Mouse (Mus musculus) cerebellum, adult 8-10 months (tissue): ENCODE measurements around the gene Celsr1.
"Not testable (repeated sequence)": the region's sequence is repeated elsewhere in the genome, so short reads cannot be mapped to it uniquely, and the experiment has no call there.

ENCODE experiments used
- DNase-seq: peaks from one replicate; pipeline ENCODE4 v3.0.0; 2022

Celsr1 gene

DNA sequence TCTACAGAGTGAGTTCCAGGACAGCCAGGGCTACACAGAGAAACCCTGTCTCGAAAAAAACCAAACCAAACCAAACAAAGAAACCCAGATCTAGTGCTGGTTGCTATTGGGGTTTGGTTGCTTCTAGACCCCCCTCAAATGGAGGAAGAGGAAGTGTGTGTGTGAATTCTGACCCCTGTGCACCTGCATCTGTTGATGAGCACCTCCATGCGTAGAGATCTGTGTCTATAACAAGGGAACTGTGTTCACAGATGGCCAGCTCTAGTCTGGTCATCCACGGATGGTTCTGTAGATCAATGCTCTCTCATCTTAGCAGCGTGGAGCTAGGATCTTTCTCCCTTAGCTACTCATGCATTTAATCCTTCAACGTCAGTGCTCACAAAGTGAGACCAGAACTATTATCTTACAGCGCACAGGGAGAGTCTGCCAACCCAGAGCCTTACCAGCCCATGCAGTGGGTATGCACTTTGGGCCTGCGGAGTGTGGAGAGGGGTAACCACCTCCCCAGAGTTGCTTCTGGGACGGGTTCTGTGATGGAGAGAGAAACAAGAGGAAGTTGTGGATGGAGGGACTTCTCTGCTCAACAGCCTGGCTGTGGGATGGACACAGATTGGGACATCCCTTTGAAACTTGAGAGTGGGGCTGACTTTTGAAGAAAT is 30.7 kb upstream of the Celsr1 start:
- no peak for DNase-seq

DNA sequence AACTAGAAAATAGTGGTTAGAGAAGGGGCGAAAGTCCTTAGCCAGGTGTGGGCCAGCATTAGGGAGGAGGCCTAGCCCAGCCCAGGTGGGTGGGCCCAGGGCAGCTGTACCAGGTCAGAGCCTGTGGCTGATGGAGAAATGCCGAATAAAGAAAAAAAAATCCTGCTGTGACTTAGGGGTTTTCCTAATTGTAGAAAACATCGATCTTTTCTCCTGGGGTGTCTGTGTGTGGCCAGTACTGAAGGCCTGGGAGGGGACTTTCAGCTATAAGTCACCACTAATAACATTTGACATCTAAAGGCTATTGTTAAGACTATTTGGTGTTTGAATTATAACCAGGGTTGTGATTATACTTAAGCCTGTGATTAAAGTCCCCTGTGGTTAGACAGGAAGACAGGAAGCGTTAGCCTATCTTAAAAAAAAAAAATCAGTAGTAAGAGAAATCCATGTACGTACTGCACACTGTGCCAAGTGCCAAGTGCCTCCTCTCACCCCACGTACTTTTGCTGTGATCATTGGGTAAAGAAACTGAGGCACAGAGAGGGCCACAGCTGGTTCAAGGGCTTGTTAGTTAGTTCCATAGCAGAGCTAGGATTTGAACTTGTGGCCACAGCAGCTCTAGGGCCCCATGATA is 28.4 kb upstream of the Celsr1 start:
- no peak for DNase-seq

DNA sequence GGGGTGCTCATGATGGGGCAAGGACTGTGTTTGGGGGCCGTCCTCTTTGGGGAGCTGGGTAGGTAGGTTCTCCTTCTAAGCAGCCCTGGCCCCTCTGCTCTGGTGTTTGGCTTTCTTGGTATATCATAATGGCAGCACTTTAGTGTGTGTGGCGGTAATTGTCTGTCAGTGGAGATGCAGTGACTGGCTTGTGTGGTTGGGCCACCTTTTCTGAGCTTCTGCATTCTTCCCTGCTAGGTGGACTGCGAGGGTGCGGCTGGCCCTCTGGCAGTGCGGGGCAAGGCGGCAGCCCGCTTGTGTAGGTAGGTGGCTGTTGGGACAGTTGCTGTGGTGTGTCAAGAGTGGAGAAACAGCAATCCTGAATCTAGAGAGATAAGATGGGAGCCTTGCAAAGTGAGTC is 27.6 kb upstream of the Celsr1 start:
- DNase-seq = no peak

DNA sequence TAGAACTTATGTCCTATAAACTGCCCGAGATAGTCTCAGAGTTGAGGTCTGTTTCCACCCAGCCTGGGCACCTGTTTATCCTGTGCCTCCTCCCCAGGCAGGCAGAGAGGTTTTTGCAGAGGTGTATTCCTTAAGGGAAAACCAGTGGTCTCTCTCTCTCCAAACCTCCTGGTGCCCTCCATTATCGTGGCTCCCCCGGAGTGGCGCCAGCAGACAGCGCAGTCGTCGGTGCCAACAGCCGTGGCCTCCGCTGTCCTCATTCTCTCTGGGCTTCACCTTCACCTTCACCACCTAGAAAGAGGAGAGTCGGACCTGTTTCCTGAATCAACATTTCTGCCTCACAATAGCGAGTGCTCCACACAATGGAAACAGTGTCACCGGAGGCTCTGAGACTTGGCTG is 27.0 kb upstream of the Celsr1 start:
- DNase-seq = no peak

DNA sequence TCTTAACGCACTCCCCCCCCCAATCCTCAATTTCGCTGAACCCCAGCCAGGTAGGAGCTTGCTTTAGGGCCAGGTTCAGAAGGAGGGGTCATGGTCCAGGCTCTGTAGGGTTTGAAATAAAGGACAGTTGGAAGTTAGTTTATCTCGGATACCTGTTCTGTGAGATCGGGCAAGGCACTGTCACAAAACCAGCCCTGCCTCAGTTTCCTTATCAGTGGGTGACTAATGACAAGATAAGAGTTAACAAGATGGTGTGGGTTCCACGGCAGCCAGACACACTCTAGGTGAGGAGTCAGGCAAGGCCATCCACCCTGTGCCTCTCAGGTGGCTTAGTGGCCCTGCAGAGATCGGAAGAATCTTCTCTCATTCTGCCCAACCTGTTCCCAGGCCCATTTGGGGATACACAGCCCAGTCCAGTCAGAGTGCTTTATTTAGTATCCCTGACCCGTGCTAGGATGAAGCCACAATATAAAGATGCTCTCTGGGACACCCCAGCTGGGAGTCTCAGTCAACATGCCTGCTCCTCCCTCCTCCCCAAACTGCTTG is 26.3 kb upstream of the Celsr1 start:
- no peak for DNase-seq

DNA sequence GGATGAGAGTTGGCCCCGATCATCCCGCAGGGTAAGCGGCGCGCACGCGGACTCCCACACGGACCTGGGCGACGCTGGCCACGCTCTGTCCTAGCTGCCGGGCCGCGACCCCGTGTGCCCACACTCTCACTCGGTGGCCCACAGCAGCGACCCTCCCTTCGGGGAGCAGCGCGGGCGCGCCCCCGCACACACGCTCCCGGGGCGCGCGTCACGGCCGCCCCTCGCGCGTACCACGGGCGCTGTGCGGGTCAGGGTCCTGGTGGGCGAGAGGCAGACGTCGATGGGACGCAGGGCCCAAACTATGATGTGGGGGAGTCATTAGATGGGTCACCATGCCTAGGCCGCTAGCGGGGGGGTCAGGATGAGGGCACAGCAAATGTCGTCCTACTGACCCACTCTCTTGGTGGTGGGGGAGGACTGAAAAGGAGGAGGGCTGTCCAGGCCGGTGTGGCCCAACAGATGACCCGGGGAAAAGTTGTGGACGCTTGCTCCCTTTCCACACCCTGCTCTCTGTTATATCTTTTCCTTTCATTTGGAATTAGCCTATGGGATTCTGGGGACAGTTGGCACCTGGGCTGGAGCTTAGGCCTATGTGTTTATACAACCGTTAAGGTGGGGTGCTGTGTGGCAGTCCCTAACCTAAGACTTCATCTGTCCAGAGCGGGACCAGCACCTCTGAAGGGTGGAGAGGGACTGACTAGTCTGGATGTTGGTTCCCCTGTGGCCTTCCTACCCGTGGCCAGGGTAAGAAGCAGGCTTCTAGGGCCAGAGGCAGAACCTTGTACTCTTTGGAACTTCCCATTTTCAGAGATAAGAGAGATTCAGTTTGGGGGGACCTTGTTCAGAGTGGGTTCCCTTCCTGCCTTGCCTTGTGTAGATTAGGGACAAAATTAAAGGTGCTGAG is 25.6 kb upstream of the Celsr1 start:
- DNase-seq = peak; percentile 59

DNA sequence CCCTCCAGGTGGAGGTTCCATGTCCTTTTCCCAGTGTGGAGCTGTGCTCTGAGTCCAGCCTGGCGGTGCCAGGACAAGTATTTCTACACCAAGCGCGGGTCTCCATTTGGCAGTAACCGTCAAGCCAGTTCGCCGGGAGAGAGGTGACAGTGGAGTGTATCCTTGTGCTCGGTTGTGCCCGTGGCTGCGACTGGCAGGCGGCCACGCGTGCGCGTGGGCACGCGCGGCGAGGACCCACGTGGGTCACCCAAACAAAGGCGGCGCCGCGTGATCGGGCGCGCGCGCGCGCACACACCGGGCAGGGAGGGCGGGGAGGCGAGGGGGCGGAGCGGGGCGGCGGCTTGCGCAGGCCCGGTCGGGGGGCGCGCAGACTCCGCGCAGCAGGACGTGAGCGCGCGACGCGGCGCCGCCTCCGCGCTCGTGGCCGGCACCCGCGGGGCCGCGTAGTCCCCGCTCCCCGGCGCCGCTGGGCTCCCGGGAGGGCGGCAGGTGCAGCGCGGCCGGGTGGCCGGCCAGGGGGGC is 24.9 kb upstream of the Celsr1 start:
- DNase-seq = peak; percentile 87

DNA sequence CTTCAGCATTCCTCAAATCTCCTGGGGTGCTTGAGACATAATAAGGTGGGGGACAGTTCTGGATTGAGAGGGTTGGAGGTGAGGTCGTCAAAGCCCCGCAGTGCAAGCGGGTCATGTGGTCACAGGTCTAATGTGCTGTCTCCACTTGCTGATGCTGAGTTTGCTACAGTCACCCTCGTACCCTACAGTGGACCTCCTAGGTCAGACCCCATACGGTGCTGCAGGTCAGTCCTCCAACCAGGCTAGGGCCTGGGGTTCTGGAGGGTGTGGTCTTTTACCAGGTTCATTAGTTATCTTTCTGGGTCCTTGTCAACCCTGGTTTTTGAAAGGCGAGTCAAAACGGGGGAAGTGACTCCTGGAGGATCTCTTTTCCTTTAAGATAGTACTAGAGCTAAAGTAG is 24.3 kb upstream of the Celsr1 start:
- DNase-seq = peak; percentile 52

DNA sequence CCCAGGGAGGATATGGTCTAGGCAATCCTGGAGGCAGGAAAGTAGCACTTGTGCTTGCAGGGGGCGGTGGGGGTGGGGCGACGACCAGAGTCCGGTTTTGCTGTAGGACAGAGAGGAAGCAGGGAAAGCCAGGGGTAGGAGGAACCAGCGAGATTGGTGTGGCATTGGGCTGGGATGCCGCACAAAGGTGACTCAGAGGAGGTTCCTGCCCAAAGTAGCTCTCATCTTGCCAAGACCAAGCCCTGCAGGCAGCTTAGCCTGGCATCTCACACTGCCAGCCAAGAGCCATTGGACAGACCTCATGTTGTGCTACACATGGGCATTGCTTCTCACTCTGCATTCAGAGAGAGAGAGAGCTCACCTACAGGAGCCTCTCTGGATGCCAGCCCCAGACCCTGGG is 23.8 kb upstream of the Celsr1 start, which contains the start of gene Gramd4:
Gene Gramd4, plus strand, starts transcription at position 283 of the 400 bp plus-strand sequence.
- peak; percentile 78 for DNase-seq

DNA sequence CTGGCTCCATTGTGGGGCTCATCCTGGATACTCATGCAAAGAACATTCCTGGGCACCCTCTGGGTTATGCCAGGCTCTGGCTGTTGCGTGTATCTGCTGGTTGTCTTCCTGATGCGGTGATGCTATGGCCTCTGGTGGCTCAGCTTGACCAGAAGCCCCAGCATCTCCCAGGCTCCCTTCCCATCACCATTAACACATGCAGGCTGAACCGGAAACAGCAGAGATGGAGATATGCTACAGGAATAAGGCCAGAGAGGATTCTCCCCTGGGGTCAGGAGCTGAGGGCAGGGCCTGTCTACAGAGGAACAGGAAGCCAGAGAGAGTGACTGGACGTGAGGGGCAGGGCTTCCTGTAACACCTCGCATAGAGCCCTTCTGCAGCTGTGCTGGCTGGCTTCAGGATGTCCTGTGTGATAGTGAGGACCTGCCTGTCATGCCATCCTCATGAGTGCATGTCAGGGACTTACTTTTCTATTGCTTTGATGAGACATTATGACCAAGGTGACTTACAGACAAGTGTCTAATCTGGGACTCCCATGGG is 22.7 kb upstream of the Celsr1 start:
- DNase-seq = no peak

DNA sequence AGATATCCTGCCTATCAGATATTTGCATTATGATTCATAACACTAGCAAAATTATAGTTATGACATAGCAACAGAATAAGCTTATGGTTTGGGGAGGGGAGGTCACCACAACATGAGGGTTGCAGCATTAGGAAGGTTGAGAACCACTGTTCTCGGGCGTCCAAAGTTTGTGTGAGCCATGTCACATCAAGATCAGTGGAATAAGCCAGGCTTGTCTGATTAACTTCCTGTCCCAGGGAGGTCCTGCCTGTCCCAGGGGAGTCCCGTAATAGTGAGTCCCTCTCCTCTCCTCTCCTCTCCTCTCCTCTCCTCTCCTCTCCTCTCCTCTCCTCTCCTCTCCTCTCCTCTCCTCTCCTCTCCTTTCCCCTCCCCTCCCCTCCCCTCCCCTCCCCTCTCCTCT is 21.3 kb upstream of the Celsr1 start:
- not testable (repeated sequence) for DNase-seq

DNA sequence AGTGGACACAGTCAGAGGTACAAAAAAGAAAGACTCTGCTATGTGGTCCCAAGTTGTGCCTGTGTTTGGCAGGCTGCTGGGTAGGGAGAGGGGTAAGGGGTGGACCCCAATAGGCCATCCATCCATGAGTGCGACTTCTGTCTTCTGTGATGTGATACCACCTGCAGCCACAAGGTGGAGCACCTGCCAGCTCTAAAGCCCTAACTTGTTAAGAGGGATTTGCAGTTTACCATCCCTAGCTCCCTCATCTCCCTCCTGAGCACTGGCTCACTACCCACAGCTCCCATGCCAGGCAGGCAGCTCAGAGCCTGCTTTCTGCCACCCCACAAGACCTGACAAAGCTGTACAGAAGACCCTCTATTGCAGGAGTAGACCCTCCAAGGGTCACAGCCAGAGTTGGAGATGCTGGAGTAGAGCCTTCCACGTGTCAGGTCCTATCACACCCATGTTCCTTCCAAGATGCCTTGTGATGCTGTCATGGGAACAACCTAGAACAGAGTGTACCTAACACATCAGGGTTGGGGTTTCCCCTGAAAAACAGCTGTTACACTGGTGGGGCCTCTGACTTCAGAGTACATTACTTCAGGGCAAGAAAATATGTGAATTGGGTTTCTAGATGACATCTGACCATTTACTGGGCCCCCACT is 20.4 kb upstream of the Celsr1 start:
- peak; percentile 88 for DNase-seq

DNA sequence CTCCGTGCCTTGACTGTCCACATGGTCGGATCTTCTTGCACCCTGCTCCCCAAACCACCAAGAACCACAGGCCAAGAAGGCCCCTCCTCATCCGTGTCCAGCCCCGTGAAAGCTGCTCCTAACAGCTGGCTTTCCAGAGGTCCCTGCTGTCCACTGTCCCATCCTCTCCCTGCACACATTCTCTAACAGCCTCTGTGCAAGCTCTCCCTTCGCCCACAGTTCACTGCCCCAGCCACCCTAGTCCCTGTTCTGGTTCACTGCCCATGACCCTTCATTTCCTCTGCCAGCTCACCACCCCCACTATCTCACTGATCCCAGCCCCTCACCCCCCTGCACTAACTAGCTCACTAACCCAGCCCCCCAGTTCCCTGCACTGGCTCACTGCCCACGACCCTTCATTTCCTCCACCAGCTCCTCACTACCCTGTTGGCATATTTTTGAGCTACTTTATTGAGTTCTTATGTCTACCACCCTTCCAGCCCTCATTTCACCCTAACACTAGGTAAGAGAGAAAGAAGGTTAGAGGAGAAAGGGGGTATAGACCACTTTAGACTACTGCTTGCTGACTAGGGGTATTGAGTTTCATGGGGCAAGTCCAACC is 18.4 kb upstream of the Celsr1 start:
- no peak for DNase-seq

DNA sequence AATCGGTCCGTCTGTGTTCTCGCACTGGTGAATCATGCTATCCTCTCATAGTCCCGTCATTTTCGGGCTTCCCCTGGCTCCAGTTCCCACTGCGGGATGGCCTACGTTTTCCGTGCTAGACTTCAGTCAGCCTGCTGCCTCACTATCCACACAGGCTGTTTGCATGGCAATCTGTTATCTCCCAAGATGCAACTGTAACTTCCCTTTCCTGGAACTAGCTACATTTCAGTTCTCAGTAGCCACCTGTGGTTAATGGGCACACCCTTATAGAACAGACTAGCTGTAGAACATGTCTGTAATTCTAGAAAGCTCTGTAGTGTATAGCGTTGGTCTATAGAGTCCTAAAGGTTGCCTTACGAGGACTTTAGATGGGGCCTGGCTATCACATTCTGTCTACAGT is 17.6 kb upstream of the Celsr1 start:
- DNase-seq = no peak

DNA sequence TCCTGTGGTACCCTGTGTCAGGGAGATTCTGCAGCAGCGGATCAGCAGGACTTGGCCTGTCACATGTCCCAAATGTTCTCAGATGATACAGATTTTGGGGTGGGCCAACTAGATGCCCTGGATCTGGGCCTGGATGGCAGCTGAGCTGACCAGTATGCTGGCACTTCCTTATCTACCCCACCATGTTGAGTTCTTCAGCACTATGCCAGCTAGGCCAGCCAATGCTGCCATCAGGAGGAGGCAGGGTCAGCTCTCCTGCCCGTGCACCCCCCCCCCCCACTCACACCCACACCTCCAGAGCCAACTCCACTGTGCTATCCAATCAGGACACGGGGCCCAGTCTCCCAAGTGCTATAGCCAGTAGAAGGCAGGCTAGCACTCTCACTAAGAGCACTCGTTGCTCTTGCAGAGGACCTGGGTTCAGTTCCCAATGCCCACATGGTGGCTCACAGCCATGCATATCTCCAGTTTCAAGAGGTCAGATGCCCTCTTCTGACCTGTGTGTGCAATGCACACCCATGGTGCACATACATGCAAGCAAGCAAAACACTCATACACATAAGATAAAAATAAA is 16.7 kb upstream of the Celsr1 start:
- no peak for DNase-seq

DNA sequence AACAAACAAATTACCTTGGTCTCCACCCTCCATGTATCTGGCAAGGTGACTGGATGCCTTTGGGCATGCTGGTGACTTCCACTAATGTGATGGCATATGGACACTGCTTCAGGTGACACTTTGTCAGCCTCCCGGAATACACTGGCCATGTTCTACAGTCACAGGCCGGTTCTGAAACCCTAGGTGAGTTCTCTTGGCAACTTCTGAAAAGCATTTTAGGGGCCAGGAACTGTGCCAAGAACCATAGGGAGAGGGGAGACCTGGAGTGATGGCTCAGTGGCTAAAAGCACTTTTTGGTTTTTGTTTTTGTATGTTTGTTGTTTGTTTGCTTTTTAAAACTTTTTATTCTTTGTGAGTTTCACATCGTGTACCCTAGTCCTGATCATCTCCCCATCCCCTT is 15.9 kb upstream of the Celsr1 start:
- no peak for DNase-seq

DNA sequence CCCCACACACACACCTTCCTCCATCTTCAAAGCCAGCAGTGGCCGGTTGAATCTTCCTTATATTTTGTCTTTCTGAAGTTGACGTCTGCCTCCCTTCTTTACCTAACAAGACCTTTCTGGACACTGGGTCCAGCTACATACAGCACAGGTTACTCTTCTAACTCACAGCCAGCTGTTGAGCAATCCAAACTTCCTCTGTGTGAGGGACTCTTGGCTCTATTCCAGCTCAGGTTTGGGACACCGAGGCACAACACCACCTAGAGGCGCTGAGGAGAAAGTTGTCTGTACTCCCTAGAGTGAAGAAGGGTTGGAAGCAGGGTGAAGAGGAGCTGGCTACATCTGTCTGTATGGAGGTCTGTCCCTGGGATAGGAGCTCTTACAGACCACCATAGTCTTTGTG is 8.8 kb upstream of the Celsr1 start:
- DNase-seq = no peak

DNA sequence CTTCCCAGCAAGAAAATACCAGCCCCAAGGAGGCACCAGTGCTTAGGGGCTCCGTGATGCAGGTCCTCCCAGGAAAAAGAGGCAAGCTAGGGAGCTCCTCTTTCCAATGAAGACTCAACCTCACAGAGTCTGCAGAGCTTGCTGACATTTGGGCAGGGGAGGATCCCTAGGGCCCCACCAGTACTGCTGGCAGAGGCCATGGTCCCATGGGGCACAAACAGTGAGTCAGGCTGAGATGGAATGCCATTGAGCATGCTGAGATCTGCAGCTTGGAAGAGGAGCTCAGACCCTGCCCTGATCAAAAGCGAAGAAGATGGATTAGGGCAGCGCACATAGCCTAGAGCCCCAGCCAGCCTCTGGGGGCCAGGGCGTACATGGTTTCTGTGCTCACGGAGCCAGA is 7.8 kb upstream of the Celsr1 start:
- no peak for DNase-seq

DNA sequence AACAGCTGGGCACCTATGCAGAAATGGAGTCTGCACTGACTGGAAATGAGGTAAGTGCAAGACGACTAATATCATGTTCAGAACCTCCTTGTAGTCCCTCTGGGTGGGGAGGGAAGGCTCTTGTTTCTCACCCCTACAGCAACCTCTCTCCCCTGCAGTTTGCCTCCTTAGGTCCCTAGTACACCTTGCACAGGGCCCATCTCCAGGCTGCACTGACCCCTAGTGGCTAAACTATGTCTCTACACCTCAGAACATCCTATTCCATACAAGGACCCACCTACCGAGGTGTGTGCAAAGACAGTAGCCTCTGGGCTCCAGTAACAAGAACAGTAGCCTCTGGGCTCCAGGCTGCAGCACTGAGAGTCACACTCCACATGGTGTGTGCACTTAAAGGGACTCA is 5.2 kb upstream of the Celsr1 start:
- DNase-seq = peak; percentile 70

DNA sequence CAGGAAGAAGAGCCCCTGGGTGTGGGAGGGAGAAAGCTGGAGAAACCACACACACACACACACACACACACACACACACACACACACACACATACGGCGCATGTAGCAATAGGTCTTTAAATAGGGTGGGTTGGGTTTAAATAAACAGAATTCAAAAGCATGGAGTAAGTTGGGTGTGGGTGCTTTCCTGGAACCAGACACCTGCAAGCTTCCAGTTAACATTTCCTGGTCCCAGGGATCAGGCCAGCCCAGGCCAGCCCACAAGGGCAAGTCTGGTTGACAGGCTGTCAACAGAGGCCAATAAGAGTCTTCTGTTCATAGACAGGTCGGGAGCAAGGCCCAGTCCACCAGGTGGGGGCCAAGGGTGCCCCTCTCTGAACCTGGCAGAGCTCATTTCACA is 2.3 kb upstream of the Celsr1 start:
- DNase-seq = no peak

DNA sequence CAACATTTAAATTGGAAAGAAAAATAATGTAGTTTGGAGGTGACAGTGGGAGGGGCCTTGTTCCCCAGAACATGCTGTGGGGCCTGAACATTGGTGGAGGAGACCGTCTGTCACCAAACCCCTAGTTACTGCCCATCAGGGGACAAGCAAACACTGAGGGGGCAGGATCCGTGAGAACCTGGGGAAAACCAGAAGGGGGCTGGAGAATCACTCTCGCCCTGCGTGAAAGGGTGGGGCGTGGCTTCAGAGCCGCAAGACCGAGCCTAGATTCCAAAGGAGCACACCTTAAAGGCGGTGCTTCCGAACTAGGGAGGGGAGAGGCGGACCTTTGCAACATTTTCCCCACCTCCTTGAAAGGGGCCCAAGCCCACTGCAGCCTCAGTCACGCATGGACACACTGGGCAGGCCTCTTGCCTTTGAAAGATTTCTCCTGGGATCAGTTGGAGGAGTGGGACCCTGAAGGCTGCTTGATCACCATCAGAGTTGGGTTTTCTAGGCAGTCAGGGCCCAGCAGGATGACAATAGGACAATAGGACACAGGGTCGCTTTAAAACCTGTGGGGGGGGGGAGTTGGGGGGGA is 1.3 kb upstream of the Celsr1 start:
- DNase-seq = no peak
